Mouse (Mus musculus): ENCODE results near the gene Mrpl37. TPM values are rescaled to one million over a fixed set of nuclear protein-coding genes. Genes with fewer than 3 reads are reported as not detected.

Mrpl37 gene
- total RNA-seq, 2 experiments from 2014 or later: 56.6 to 105 TPM

DNA sequence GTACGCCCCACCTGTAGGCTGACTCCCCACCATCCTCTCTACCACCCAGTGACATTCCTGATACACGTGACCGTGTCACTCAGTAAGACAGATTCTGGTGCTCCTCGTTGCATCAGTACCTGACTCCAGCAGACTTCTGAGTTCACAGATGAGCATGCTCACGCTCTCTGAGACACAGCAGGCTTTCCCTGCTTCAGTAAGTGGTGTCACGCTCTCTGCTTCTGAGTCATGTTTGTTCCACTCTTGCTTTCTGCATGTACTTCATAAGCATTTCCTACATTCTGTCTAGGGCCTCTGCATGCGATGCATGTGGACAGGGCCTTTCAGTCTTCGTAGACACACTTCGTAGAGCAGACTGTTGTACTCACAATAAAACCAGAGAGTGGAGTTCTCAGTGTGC is 5.7 kb upstream of the Mrpl37 start:
- no peak for ATAC-seq (replicated peaks; ENCODE audit: poor library complexity, severe bottlenecking)

DNA sequence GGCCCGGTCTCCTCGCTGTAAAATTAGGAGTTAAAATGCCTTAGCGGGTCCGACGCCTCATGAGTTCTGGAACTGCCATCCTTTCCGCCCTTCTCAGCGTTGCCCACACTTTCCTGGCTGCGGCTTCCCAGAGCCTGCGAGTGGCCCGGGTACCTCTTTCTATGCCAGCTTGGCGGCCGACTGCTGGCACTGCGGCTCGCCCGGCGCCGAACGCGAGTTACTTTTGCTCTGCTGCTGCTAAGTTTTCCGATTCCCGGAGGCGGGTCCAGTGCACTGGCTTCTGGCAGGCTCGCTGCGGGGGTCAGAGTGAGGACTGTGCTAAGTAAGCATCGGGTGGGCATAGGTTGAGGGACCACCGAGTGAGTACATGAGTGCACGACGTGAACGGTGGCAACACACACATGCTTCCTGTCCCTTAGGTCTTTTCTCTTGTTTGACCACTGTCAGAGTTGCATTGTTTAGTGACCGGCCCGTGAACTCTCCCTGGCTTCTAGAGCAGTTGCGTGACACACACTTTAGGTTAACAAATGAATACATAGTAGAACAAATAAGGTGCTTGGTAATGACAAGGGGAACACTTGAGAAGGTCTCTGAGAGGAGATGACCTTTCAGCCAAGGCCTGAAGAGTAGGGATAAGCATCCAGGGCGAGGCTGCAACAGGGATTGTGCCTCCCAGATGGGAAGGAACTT is 628 bp upstream of the Mrpl37 start:
- ATAC-seq (replicated peaks; ENCODE audit: poor library complexity, severe bottlenecking): peak; percentile 41

DNA sequence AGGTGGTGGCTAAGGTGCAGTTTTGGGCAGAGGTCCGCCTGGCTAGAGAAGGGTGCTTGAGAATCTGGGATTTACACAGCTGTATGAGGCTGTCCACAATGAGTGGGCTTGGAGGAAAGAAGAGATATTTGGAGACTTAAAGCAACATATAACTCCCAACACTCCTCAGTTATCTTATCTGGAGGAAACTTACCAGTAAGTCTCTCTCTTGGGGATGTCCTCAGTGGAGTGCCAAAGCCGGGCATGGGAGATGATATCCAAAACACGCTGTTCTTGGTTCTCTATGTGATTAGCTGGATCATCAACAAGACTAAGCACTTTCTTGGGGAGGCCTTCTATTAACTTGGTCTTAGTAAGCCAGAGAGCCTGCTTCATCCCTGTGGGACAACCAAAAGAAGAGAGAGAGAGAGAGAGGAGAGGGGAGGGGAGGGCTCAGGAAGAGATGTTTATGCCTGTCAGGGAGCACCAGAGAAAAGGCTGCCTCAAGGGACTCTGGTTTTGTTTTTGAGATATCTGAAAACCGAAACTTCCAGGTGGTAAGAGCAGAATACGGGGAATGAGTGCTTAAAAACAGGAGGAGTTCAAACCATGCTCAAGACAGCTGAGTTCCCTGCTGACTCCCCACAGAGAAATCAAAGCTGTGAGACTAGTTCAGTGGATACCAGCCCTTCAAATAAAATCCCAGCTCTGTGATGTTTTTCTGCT is 2.1 kb downstream of the Mrpl37 start:
- no peak for ATAC-seq (replicated peaks; ENCODE audit: poor library complexity, severe bottlenecking)

DNA sequence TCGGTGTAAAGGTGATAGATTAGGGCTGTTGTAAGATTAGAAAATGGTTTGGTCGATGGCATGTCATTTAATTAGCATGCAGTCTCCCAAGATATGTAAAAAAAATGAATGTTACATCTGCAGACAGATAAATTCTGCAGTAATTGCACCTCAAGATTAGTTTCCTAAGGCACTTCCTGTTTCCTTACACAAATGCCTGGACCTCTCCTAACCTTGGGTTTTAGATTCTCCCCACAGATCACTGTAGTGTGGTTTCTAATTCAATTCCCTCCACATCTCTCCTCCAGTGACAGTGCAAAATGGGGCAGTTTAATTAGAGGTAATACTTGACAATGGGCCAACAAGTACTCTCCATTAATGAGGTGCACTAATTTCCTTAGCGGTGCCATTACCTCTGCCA is 3.5 kb downstream of the Mrpl37 start:
- no peak for ATAC-seq (replicated peaks; ENCODE audit: poor library complexity, severe bottlenecking)

DNA sequence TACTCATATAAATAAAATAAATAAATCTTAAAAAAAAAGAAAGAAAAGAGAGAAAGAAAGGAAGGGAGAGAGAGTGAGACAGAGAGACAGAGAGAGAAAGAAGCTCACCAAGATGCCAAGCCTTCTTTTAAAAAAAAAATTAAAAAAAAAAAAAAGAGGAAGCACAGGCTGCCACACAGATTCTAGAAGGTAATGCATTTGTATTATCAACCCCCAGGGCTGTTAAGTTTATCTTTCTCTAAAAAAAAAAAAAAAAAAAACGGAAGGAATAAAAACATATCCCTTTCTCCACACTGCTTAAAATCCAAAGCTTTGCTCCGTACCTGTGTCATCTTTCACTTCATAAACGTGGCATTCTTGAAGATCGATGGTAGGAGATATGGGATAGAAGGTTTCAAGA is 5.1 kb downstream of the Mrpl37 start:
- no peak for ATAC-seq (replicated peaks; ENCODE audit: poor library complexity, severe bottlenecking)

DNA sequence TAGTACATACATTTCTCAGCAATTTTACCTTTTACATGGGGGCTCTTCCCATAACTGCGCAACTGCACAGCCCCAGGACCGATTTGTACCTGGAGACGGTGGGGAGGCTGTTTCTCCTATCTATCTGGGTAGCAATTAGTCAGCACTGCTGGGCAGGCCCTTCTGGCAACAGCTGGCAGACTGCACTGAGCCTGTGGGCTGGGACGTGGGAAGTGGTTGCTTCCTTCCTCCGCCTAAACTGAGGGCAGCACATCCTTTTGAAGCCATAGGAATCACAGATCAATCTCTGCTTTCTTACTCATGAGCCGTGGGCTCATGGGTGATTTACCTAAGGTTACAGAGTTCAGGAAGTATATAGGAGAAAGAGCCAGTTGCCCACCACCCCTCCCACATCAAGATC is 7.9 kb downstream of the Mrpl37 start:
- ATAC-seq (replicated peaks; ENCODE audit: poor library complexity, severe bottlenecking): no peak

DNA sequence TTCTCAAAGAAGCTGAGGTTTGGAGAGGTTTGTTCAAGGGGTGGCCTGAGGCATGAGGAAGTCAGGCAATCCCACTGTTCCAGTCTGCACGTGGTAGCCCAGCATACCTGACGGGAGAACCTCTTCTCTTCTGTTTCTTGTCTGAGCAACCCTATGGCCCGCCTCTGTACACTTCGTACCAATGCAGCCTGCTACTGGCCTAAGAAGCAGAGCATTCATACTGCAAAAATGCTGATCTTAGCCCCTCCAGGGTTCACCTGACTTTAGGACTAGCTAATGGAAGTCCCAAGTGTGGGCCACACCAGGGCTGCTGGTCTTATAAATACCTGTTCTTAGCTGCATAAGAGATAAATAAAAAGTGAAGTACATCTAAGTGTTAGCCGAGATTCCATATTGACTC is 8.3 kb downstream of the Mrpl37 start:
- no peak for ATAC-seq (replicated peaks; ENCODE audit: poor library complexity, severe bottlenecking)

DNA sequence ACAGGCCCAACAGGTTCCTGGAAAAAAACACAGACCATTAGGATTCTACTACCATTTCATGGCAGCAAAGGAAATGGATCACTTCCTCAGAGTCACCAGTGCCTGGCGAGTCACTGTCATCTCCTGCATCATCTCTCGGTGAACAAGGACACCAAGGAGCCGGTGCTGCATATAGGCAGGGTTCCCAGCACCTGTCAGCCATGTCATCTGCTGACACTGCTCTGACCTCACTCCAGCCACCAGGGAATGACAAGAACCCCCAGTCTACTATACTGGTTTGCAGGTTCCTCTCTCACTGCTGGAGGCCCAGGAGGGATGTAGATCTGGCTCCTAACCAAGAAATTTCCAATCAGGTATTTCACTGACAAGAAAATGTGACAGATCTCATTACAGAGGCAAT is 10.6 kb downstream of the Mrpl37 start:
- no peak for ATAC-seq (replicated peaks; ENCODE audit: poor library complexity, severe bottlenecking)

DNA sequence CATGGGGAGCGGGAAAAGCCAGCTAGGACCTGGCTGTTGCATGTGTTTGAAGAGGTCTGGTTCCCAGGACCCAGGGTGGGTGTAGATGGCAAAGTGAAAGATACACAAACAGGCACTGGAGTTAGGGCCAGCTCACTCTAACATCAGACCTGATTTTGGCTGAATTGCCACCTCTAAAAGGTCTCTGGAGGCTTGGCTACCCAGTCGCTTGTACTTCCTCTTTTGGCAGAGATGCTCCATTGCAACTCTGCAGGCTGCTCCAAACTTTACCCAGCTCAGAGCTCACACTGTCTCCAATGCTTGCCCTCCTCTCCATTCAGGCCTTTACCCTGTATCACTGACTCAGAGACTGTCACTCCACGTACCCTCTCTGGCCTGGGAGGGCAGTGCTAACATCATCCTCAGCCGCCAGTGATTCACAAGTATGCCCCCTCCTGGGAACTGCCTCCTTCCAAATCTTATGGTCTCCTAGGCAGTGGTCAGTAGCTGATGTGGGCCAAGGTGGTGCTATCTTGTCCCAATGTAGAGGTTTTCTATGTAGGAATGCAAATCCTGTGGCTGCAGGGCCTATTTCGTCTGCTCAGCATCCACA is 13.6 kb downstream of the Mrpl37 start:
- peak; percentile 45; the same call in 1 of the 2 replicates for ATAC-seq (replicated peaks; ENCODE audit: poor library complexity, severe bottlenecking)

DNA sequence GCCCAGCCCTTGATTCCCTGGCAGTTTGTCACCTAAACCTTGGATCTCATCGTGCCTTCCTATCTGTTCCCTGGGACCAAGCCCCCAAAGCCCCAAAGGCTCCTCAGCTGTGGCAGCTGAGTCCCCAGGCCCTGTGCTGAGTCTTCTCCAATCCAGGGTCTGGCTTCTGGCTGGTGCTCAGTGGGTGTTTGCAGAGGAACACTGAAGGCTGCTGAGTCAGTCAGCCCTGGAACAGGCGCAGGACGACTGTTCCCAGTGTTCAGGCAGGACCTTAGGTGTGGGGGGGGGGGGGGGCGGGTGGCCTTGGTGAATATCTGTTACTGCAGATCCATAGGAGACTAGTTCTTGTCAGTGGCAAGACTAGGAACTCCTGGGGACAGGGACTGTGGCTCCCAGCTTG is 14.8 kb downstream of the Mrpl37 start:
- no peak for ATAC-seq (replicated peaks; ENCODE audit: poor library complexity, severe bottlenecking)

DNA sequence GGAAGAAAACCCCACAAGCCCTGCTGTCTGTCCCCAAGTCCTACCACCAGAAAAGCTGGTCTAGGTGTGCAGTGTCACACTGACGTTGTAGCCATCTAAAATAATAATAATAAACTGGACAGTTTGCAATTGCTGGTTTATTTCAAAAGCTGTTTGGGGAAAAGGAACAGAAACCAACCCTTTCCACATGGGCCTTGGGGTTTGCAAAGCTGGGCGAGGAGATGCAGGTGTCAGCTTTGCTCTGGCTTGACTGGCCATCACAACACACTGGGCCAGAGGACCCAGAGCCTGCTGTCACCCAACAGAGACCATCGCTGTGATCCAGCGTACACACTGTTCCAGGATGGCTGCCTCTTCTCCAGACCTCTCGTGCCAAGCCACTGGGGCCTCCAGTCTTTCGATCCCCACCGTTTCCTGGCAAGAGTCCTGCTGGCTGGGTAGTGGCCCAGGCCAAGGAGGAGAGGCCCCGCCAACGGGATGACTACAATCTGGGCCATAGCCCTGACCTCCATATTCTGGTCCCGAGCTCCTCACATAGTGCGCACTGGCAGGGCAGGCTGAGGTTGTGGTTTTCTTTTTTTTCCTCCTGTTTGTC is 18.0 kb downstream of the Mrpl37 start:
- ATAC-seq (replicated peaks; ENCODE audit: poor library complexity, severe bottlenecking): peak; percentile 73

DNA sequence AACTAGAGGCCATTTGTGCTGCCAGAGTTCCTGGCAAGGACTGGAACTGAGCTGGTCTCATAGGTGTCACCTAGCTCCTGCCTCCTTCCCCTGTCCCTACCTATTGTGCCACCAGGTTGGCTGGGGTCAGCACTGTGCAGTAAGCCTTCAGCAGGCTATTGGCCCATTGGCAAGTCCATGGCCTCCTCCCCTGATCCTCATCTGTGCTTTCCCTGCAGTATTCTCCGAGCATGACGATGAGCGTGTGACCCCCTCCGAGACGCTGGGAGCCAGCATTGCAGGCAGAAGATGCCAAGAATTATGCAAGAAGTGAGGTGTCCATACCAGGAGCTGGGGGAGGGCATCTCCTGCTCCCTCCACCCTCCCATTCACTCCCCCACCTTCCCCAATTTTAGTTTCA is 18.9 kb downstream of the Mrpl37 start:
- peak; percentile 79 for ATAC-seq (replicated peaks; ENCODE audit: poor library complexity, severe bottlenecking)

DNA sequence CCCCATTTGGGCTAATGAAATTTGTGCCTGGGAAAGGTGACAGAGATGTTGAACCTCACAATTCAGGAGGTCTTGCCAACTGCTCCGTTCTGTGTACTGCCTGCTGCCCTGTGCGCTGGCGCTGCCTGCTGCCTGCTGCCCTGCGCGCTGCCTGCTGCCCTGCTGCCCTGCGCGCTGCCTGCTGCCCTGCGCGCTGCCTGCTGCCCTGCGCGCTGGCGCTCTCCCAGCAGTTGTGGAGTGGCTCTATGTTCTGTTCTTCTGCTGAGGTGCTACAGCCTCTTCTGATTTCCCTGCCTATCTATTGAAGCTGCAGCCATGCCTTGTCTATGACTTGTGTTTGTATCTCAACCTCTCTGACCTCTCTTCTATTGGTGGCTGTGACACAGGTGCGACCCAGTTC is 21.5 kb downstream of the Mrpl37 start:
- ATAC-seq (replicated peaks; ENCODE audit: poor library complexity, severe bottlenecking): no peak

DNA sequence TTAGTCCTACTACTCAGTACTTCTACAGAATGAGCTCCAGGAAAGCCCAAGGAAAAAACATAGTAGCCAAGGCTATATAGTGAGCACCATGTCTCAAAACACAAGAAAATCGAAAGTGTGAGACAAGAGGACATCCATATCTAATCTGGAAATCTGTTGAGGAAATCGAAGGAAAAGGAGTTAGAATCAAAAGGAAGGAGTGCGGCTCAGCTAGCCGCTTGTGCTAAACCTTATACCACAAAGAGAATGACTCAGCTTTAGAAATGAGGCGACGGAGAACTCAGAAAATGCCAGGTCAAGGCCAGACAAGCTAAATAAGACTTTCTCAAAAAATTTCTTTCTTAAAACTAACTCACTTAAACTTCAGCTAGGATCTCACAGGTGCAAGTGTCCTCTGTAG is 24.4 kb downstream of the Mrpl37 start:
- no peak for ATAC-seq (replicated peaks; ENCODE audit: poor library complexity, severe bottlenecking)

DNA sequence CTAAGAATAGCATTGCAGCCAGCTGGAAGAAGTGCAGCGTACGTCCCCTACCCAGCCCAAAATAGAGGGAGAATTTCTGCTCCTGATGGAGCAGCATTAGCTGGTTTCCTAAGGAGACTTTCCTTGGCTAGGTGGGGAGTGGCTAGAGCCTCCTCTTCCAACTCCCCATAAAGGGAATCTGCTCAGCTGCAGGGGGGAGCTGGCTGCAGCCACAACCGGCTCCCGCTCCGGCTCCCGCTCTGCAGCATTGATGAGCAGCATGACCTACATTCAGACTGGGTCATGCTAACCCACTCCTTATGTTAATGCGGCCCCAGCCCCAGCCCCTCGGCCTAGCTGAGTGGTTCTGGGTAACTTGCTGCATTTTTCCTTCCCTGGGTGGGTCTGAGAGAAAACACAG is 27.4 kb downstream of the Mrpl37 start:
- ATAC-seq (replicated peaks; ENCODE audit: poor library complexity, severe bottlenecking): no peak

DNA sequence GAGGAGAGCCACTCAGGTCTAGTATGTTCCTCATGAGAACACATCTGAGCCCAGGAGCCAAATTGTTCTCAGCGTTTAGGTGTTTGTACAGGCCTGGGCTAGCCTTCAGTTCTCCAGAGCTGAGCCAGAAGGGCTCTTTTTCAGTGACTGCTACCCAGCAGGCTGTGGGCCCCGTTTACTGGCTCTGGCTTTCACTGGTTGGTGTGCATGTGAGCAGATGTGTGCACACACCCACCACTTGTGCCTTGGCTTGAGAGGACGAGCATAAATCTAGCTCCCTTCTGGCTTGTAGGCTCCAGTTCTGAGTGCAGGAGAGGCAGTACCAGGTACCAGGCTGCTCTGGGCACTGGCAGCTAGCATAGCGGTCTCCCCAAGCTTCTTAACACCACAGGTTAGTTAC is 28.4 kb downstream of the Mrpl37 start:
- ATAC-seq (replicated peaks; ENCODE audit: poor library complexity, severe bottlenecking): no peak

DNA sequence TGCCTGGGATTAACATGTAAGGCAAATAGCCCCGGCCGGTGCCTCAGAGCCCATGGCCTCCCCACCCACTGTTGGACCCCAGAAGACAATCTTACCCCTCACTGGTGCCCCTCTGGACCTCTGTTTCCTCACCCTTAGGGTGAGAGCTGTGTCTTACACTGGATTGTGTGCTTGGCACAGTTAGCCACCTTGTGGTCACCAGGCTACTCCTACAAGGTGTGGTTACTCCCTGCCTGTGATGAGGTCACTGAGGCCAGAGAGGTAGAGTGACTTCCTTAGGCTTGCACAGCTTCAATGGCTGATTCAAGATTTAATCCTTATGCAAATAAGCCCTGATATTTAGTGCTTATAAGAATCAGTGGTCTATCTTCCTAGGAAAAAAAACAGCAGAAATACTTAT is 29.7 kb downstream of the Mrpl37 start:
- ATAC-seq (replicated peaks; ENCODE audit: poor library complexity, severe bottlenecking): no peak

DNA sequence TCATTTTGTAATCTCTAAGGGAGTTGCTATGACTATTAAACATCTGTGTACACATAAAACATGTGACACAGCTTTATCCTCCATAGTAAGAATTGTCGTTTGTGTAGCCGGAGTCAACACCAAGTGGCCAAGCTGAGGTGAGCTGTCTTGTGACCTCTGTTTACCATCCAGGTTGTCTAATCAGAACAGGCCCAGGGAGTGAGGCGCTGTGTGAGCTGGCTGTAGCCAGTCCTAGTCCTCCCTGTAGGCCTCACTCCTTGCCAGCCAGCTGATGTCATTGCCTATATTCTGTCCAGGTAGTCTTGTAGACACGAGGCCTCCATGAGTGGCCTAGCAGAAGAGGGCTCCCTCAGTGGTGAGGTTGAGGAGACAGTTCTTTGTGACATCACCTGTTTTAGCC is 31.0 kb downstream of the Mrpl37 start:
- no peak for ATAC-seq (replicated peaks; ENCODE audit: poor library complexity, severe bottlenecking)

DNA sequence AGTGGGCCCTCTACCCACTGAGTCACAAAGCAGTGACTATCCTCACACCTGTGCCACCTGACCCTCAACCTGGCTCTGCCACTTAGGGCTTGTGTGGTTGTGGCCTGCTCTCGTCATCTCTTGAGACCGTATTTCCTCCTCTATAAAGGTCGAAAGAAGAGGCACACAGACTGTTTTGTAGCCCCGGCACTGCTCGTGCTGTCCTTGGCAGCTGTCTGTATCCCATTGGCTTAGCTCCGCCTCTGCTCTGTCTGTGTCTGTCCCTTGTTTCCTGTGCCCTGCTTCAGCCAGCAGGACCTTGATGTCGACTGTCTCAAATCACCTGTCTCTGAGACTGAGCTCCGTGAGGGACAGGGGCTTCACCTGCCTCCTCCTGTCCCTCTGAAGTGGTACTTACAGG is 40.2 kb downstream of the Mrpl37 start:
- ATAC-seq (replicated peaks; ENCODE audit: poor library complexity, severe bottlenecking): no peak

DNA sequence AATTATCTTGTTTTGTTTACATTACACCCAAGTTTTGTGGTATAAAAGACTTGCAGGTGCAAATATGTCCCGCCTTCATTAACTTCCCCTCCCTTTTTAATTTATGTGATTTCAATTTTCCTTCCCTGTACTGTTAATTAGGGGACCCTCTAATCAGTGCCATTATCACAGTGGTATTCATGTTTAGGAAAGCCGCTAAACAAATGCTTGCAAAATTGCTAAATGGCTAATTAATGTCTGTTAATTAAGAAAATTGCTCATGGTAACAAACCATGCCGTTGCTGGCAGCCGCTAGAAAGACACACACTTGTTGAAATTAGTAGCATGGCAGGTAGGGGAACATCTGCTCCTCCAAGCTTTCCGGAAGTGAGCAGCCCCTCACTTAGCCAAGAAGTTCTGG is 41.3 kb downstream of the Mrpl37 start:
- ATAC-seq (replicated peaks; ENCODE audit: poor library complexity, severe bottlenecking): no peak

DNA sequence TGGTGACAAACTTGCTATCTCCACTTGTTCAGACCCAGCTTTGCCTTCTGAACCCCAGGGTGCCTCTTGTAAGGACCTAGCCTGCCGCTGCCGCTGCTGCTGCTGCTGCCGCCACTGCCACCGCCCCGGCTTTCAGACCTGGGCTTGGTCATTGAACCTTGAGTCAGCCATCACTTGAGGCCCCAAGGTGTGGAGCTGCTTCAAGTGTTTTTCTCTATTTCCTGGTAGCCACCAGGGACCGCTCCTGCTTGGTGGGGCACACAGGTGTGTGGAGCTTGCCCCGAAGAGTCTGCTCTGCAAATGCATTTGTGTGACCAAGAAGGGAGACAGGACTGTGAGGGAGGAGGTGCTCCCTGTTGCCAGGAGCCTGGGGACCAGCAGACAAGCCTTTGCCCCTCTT is 41.8 kb downstream of the Mrpl37 start:
- no peak for ATAC-seq (replicated peaks; ENCODE audit: poor library complexity, severe bottlenecking)

DNA sequence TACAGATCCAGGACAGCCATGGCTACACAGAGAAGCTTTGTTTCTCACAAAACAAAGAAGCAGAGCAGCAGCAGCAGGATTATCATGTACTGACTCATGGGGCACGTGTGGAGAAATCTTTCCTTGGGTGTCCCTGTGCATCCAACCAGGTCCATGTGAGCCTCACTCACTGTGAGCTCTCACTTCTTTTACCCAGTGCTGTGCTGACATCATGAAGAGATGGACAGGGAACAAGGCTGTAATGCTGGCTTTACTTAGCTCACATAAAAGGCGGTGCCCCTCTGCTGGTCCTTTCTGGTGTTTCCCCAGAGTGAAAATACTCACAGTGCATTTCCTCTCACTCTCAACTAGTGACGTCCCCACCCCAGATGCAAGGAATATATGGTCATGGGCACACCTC is 45.2 kb downstream of the Mrpl37 start:
- no peak for ATAC-seq (replicated peaks; ENCODE audit: poor library complexity, severe bottlenecking)

All from granulocyte monocyte progenitor cell, adult 5-6 weeks (primary cell).